Mouse (Mus musculus): ENCODE results near the gene Zfp710. TPM values are rescaled to one million over a fixed set of nuclear protein-coding genes. Genes with fewer than 3 reads are reported as not detected.

Zfp710 gene
- polyA plus RNA-seq, 1 experiment from 2014 or later = 25.7 TPM

Other genes starting within 250 kb of the Zfp710 start
- gene Mesp1, start 231.0 kb upstream of the Zfp710 start, polyA plus RNA-seq (2014; fragmentation: Nextera tagmentation; extraction: Ambion mirVana) = not detected in 2 replicates
- 0.57 and 0.64 TPM in 2 replicates for gene Mesp2, start 214.1 kb upstream of the Zfp710 start, polyA plus RNA-seq (2014; fragmentation: Nextera tagmentation; extraction: Ambion mirVana)
- 23.7 and 39.0 TPM in 2 replicates for gene Anpep, start 163.8 kb upstream of the Zfp710 start, polyA plus RNA-seq (2014; fragmentation: Nextera tagmentation; extraction: Ambion mirVana)
- 33.9 and 39.3 TPM in 2 replicates for gene Ap3s2, start 104.2 kb upstream of the Zfp710 start, polyA plus RNA-seq (2014; fragmentation: Nextera tagmentation; extraction: Ambion mirVana)
- gene Arpin, start 89.5 kb upstream of the Zfp710 start, polyA plus RNA-seq (2014; fragmentation: Nextera tagmentation; extraction: Ambion mirVana) = 28.5 and 35.5 TPM in 2 replicates
- 549 and 658 TPM in 2 replicates for gene Idh2, start 90.6 kb downstream of the Zfp710 start, polyA plus RNA-seq (2014; fragmentation: Nextera tagmentation; extraction: Ambion mirVana)
- gene Sema4b, start 162.0 kb downstream of the Zfp710 start, polyA plus RNA-seq (2014; fragmentation: Nextera tagmentation; extraction: Ambion mirVana) = 13.0 and 19.9 TPM in 2 replicates
- gene Cib1, start 208.0 kb downstream of the Zfp710 start, polyA plus RNA-seq (2014; fragmentation: Nextera tagmentation; extraction: Ambion mirVana) = 100 and 139 TPM in 2 replicates
- 3.3 and 5.3 TPM in 2 replicates for gene Gdpgp1, start 208.1 kb downstream of the Zfp710 start, polyA plus RNA-seq (2014; fragmentation: Nextera tagmentation; extraction: Ambion mirVana)
- 0.47 and 1.7 TPM in 2 replicates for gene Ttll13, start 221.6 kb downstream of the Zfp710 start, polyA plus RNA-seq (2014; fragmentation: Nextera tagmentation; extraction: Ambion mirVana)
- 44.8 and 49.7 TPM in 2 replicates for gene Ngrn, start 236.4 kb downstream of the Zfp710 start, polyA plus RNA-seq (2014; fragmentation: Nextera tagmentation; extraction: Ambion mirVana)
- gene Vps33b, start 244.8 kb downstream of the Zfp710 start, polyA plus RNA-seq (2014; fragmentation: Nextera tagmentation; extraction: Ambion mirVana) = 9.9 and 15.5 TPM in 2 replicates